12 mouse cellular contexts compared by ENCODE assay signal in the genomic region with DNA sequence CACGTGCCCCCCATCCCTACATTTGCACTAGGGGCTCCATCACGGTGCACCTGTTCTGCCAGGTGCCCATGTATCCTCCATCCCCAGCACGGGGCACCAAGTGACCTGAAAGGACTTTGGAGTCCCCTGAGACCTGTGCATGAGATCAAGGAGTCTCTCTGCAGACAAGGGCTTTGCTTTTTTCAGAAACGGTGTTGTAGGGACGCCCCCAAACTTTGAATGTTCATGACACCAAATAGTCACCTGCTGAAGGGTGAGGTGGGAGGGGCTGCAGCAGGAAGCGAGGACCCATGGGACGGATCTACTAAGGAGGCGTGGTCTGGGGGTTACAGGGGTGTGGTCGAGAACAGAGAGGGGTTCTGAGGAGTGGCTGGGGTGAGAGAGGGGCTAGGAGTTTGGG. TPM values are rescaled to one million over a fixed set of nuclear protein-coding genes. Genes with fewer than 3 reads are reported as not detected.
A peak's percentile ranks its signal among the peaks of the same experiment; 100 is the strongest.
DNase-seq lines count a peak whose midpoint lies in the region; ATAC-seq and TF ChIP-seq lines count a peak whose summit lies in the region.
"Had no signal": no experiment of that assay in that cellular context is flagged by ENCODE, and none has a peak within 500 bp of the region (broad histone marks: within the 10 kb centered on the region; RNA-seq: fewer than 3 reads in every experiment).

No protein-coding gene starts in this region.

- H3K4me3 ChIP-seq in heart, embryonic 12.5 days: no peak overlapping the region
- 0 out of 2 replicates have a peak overlapping the region, but pooled peaks have one; percentile 3 for H3K4me3 ChIP-seq in thymus, adult 2 months (ENCODE audit: control insufficient read depth, insufficient read depth, low read length)
- no peak overlapping the region for H3K4me3 ChIP-seq in intestine, postnatal 0 days (ENCODE audit: low read depth, low read length)
- H3K4me3 ChIP-seq: heart, adult 2 months had no signal

- 16% methylated on average over 9 of the region's 9 CpGs for WGBS in heart, embryonic 12.5 days
- 32% methylated on average over 9 of the region's 9 CpGs for WGBS in thymus, adult 2 months
- WGBS in intestine, postnatal 0 days: 25% methylated on average over 9 of the region's 9 CpGs

- no peak for DNase-seq in heart, postnatal 36 days
- DNase-seq in thymus, adult 2 months: no peak
- no peak for DNase-seq in thymus, postnatal 25 days
- no peak for DNase-seq in adrenal gland, postnatal 14 days
- no peak for DNase-seq in kidney, postnatal 25 days
- DNase-seq: heart, adult 2 months; layer of hippocampus, postnatal 36 days; right cerebral cortex, postnatal 4 days had no signal

- intact Hi-C loops in heart, postnatal 36 days (cut with DNase I): no loop called here

- TF ChIP-seq CTCF in thymus, adult 2 months (IDR thresholded peaks at IDR 0.05; ENCODE audit: borderline replicate concordance, control insufficient read depth, extremely low read depth, insufficient read depth, low read length, poor library complexity): no peak
- no peak for TF ChIP-seq CTCF in intestine, postnatal 0 days (IDR thresholded peaks at IDR 0.05; ENCODE audit: low read depth)

- H3K27ac ChIP-seq in heart, embryonic 12.5 days (ENCODE audit: poor library complexity, severe bottlenecking): no peak overlapping the region
- H3K27ac ChIP-seq in thymus, adult 2 months (ENCODE audit: control insufficient read depth, insufficient read depth, low read length): no peak overlapping the region
- no peak overlapping the region for H3K27ac ChIP-seq in intestine, postnatal 0 days (ENCODE audit: low read depth, low read length)
- H3K27ac ChIP-seq: heart, adult 2 months had no signal

- H3K36me3 ChIP-seq in heart, embryonic 12.5 days: no peaks in the 10 kb centered on the region
- H3K36me3 ChIP-seq in thymus, adult 2 months (ENCODE audit: control insufficient read depth, insufficient read depth, low read length): no peaks in the 10 kb centered on the region
- H3K36me3 ChIP-seq in intestine, postnatal 0 days (ENCODE audit: control insufficient read depth, insufficient read depth): no peaks in the 10 kb centered on the region

- no peaks in the 10 kb centered on the region for H3K9me3 ChIP-seq in heart, embryonic 12.5 days (replicated peaks)
- H3K9me3 ChIP-seq in intestine, postnatal 0 days (ENCODE audit: control insufficient read depth): no peaks in the 10 kb centered on the region
- H3K9me3 ChIP-seq: megakaryocyte, embryonic 14.5 days had no signal

- ATAC-seq in heart, embryonic 12.5 days (ENCODE audit: insufficient number of reproducible peaks, low FRiP score): no peak
- ATAC-seq in intestine, postnatal 0 days: no peak
- ATAC-seq in neutrophil, adult 5-6 weeks (ENCODE audit: extremely low read depth, insufficient number of reproducible peaks, low FRiP score, poor library complexity, severe bottlenecking): peak; percentile 65; the same call in 1 of the 2 replicates

- H3K4me2 ChIP-seq in heart, embryonic 12.5 days: peak overlapping the region; percentile 39; the same call in 1 of the 2 replicates
- peak overlapping the region; percentile 30 for H3K4me2 ChIP-seq in intestine, postnatal 0 days (replicated peaks; ENCODE audit: low read depth)

- H3K4me1 ChIP-seq in heart, embryonic 12.5 days (replicated peaks): peaks cover 5% of the 10 kb centered on the region
- peaks cover 26% of the 10 kb centered on the region for H3K4me1 ChIP-seq in thymus, adult 2 months (replicated peaks; ENCODE audit: control insufficient read depth, insufficient read depth, low read length)
- H3K4me1 ChIP-seq in intestine, postnatal 0 days (replicated peaks; ENCODE audit: control insufficient read depth, insufficient read depth, low read length): no peaks in the 10 kb centered on the region; the same call in 1 of the 2 replicates

- H3K27me3 ChIP-seq in heart, embryonic 12.5 days (replicated peaks): peaks cover 95% of the 10 kb centered on the region
- no peaks in the 10 kb centered on the region; the same call in 1 of the 2 replicates for H3K27me3 ChIP-seq in thymus, adult 2 months (ENCODE audit: control insufficient read depth, insufficient read depth, low read length)
- peaks cover 42% of the 10 kb centered on the region for H3K27me3 ChIP-seq in intestine, postnatal 0 days (replicated peaks; ENCODE audit: control insufficient read depth, insufficient read depth, low read length)

- no peak overlapping the region for H3K9ac ChIP-seq in heart, embryonic 12.5 days
- H3K9ac ChIP-seq in intestine, postnatal 0 days (ENCODE audit: low read depth, low read length): no peak overlapping the region

- TF ChIP-seq POLR2A in thymus, adult 2 months (IDR thresholded peaks at IDR 0.05; ENCODE audit: control insufficient read depth, extremely low read depth, insufficient read depth, low read length, poor library complexity): peak; percentile 25; the same call in 1 of the 2 replicates

RNA-seq across cellular contexts. Expression of a gene that starts 8.1 kb away (rescaled TPM):
- 0.44 and 0.57 TPM in 2 replicates for polyA plus RNA-seq in heart, embryonic 12.5 days (2016; fragmentation: Nextera tagmentation; extraction: Ambion mirVana)
- 10 to 100 TPM in 1 of 2 experiments, 1 to 10 TPM in 1; 7.5 to 10.2 TPM for total RNA-seq in heart, postnatal 36 days (2021)
- 3.8 and 4.9 TPM in 2 replicates for polyA plus RNA-seq in thymus, adult 2 months (2012; rRNA removed)
- polyA plus RNA-seq in intestine, postnatal 0 days (2015; fragmentation: Nextera tagmentation; extraction: Ambion mirVana): 0.94 and 1.1 TPM in 2 replicates
- total RNA-seq in neutrophil, adult 5-6 weeks (2017): 11.3 and 11.5 TPM in 2 replicates
- 11.9 and 15.2 TPM in 2 replicates for total RNA-seq in adrenal gland, postnatal 14 days (2021)

RNA-seq across cellular contexts. Expression of a gene that starts 14.0 kb away (rescaled TPM):
- polyA plus RNA-seq in heart, embryonic 12.5 days (2016; fragmentation: Nextera tagmentation; extraction: Ambion mirVana): 4.8 and 5.0 TPM in 2 replicates
- total RNA-seq in heart, postnatal 36 days (2021): 1 to 10 TPM; 1.9 to 2.8 TPM
- 21.6 and 26.8 TPM in 2 replicates for polyA plus RNA-seq in thymus, adult 2 months (2012; rRNA removed)
- polyA plus RNA-seq in intestine, postnatal 0 days (2015; fragmentation: Nextera tagmentation; extraction: Ambion mirVana): 4.6 and 5.1 TPM in 2 replicates
- 1.3 and 1.4 TPM in 2 replicates for total RNA-seq in neutrophil, adult 5-6 weeks (2017)
- 8.2 and 8.6 TPM in 2 replicates for total RNA-seq in adrenal gland, postnatal 14 days (2021)

RNA-seq across cellular contexts. Expression of a gene that starts 26.5 kb away (rescaled TPM):
- polyA plus RNA-seq in heart, embryonic 12.5 days (2016; fragmentation: Nextera tagmentation; extraction: Ambion mirVana): 0.18 TPM in 1 of 2 replicates, not detected in the other
- total RNA-seq in heart, postnatal 36 days (2021): 10 to 100 TPM; 56.1 to 73.6 TPM
- polyA plus RNA-seq in thymus, adult 2 months (2012; rRNA removed): 23.5 and 27.0 TPM in 2 replicates
- 3.6 and 3.9 TPM in 2 replicates for polyA plus RNA-seq in intestine, postnatal 0 days (2015; fragmentation: Nextera tagmentation; extraction: Ambion mirVana)
- 126 and 131 TPM in 2 replicates for total RNA-seq in neutrophil, adult 5-6 weeks (2017)
- 58.3 and 63.2 TPM in 2 replicates for total RNA-seq in adrenal gland, postnatal 14 days (2021)

RNA-seq across cellular contexts. Expression of a gene that starts 30.9 kb away (rescaled TPM):
- 0.09 and 0.17 TPM in 2 replicates for polyA plus RNA-seq in heart, embryonic 12.5 days (2016; fragmentation: Nextera tagmentation; extraction: Ambion mirVana)
- total RNA-seq in heart, postnatal 36 days (2021): 100 to 1,000 TPM; 171 to 183 TPM
- polyA plus RNA-seq in thymus, adult 2 months (2012; rRNA removed): 6.2 and 11.7 TPM in 2 replicates
- 0.10 TPM in 1 of 2 replicates, not detected in the other for polyA plus RNA-seq in intestine, postnatal 0 days (2015; fragmentation: Nextera tagmentation; extraction: Ambion mirVana)
- 3.4 and 4.0 TPM in 2 replicates for total RNA-seq in neutrophil, adult 5-6 weeks (2017)
- total RNA-seq in adrenal gland, postnatal 14 days (2021): 91.4 and 109 TPM in 2 replicates

RNA-seq across cellular contexts. Expression of a gene that starts 35.4 kb away (rescaled TPM):
- 72.9 and 73.2 TPM in 2 replicates for polyA plus RNA-seq in heart, embryonic 12.5 days (2016; fragmentation: Nextera tagmentation; extraction: Ambion mirVana)
- total RNA-seq in heart, postnatal 36 days (2021): 10 to 100 TPM; 25.2 to 25.5 TPM
- 57.4 and 62.3 TPM in 2 replicates for polyA plus RNA-seq in thymus, adult 2 months (2012; rRNA removed)
- 83.5 and 90.5 TPM in 2 replicates for polyA plus RNA-seq in intestine, postnatal 0 days (2015; fragmentation: Nextera tagmentation; extraction: Ambion mirVana)
- total RNA-seq in neutrophil, adult 5-6 weeks (2017): 13.9 and 18.0 TPM in 2 replicates
- 61.6 and 63.5 TPM in 2 replicates for total RNA-seq in adrenal gland, postnatal 14 days (2021)
